Mouse (Mus musculus): ENCODE results near the gene Pou2f1. TPM values are rescaled to one million over a fixed set of nuclear protein-coding genes. Genes with fewer than 3 reads are reported as not detected.

The Pou2f1 gene
- polyA plus RNA-seq, 1 experiment from 2014 or later, result 4.9 TPM

DNA sequence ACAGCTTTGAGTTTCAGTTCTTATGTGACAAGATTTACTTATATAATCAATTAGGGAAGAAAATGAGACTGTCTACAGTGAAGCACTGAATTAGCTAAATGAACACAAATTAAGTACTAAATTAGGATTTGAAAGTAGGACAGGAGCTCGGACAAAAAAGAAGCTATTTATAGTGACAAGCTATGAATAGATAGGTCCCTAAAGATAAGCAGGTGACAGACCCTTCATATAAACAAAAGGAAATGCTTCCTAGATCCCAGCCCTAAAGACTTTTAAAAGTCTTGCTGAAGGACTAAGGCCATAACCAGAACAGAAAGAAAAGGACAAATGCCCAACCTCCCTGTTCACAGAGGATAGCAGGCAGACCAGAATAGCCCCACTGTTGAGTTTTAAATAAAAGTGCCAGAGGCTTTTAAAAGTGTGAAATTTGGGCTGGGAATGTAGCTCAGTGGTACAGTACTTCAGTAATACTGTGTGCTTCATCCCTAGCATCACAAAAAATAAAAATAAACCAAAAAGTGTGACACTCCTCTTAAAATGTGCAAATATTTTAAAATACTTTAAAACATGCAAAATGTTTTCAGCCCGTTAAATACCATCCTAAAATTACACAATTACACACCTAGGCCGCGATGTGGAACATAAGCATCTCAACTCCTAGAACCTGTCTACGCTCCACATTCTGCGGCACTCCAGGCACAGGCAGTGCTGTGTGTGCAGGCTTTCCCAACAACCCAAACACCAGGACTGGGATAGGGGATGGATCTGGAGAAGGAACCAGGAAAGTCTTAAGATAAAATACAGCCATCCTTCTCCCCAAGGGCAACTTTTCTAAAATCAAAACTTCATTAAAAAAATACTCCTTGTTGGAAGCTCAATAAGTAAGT is 9.0 kb downstream of the Pou2f1 start:
- Histone ChIP-seq H3K4me2 (replicated peaks; ENCODE audit: low read depth) (no peak overlapping the region), H3K27ac (replicated peaks) (no peak overlapping the region), H3K9me3 (ENCODE audit: control insufficient read depth, low read length) (no peaks in the 10 kb centered on the region), H3K4me3 (ENCODE audit: low read depth, low read length) (no peak overlapping the region), H3K27me3 (ENCODE audit: control insufficient read depth, insufficient read depth, low read length) (no peaks in the 10 kb centered on the region), H3K36me3 (ENCODE audit: control insufficient read depth, insufficient read depth, low read length) (no peaks in the 10 kb centered on the region), H3K4me1 (replicated peaks; ENCODE audit: control insufficient read depth, insufficient read depth) (no peaks in the 10 kb centered on the region), H3K9ac (ENCODE audit: low read length) (no peak overlapping the region)
- TF ChIP-seq CTCF (IDR thresholded peaks at IDR 0.05; ENCODE audit: low read depth) (no peak), EP300 (optimal IDR thresholded peaks at IDR 0.05) (no peak)
- no peak for DNase-seq (ENCODE audit: low spot score)
- ATAC-seq (ENCODE audit: low FRiP score, low TSS enrichment), result no peak
- WGBS, result 78% methylated on average over 6 of the region's 6 CpGs

DNA sequence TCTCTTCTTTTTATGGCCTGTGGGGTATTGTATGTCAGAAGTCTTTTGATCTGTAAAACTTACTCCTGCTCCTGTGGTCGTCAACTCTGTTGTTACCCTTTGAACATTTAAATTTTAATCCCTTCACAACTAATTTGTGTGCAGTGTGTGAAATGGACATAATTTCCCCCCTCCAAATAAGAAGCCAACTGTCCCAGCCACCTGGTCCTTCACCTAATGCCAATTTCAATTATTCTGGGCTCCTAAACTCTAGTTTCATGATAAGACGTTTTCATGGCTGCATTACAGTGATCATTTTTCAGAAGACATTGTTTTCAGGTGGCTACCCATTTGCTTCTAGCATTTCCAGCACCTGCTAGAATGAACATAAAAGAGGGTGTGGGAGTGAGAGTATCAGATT is 13.9 kb downstream of the Pou2f1 start:
- Histone ChIP-seq H3K27me3 (ENCODE audit: control insufficient read depth, insufficient read depth, low read length) (no peaks in the 10 kb centered on the region), H3K4me3 (ENCODE audit: low read depth, low read length) (no peak overlapping the region), H3K27ac (replicated peaks) (no peak overlapping the region), H3K4me2 (replicated peaks; ENCODE audit: low read depth) (no peak overlapping the region), H3K4me1 (replicated peaks; ENCODE audit: control insufficient read depth, insufficient read depth) (no peaks in the 10 kb centered on the region; the same call in 1 of the 2 replicates), H3K9ac (ENCODE audit: low read length) (no peak overlapping the region), H3K9me3 (ENCODE audit: control insufficient read depth, low read length) (no peaks in the 10 kb centered on the region), H3K36me3 (ENCODE audit: control insufficient read depth, insufficient read depth, low read length) (no peaks in the 10 kb centered on the region)
- DNase-seq (ENCODE audit: low spot score) (no peak), ATAC-seq (ENCODE audit: low FRiP score, low TSS enrichment) (no peak)
- no peak for TF ChIP-seq EP300 (optimal IDR thresholded peaks at IDR 0.05)
- no peak for TF ChIP-seq CTCF (IDR thresholded peaks at IDR 0.05; ENCODE audit: low read depth)
- WGBS, result 67% methylated on average over 2 of the region's 2 CpGs

DNA sequence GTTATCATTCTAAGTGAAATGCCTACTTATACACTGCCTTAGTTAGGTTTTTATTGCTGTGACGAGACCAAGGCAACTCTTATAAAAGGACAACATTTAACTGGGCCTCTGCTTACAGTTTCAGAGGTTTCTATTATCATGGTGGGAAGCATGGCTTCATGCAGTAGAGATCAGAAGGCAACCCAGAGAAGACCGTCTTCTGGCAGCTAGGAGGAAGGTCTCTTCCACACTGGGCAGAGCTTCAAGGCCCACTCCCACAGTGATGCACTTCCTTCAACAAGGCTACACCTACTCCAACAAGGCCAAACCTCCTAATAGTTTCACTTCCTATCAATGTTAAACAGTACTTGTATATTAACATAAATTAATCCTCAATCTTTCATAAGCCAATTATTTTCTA is 14.4 kb downstream of the Pou2f1 start:
- ATAC-seq (ENCODE audit: low FRiP score, low TSS enrichment) (no peak), DNase-seq (ENCODE audit: low spot score) (no peak)
- Histone ChIP-seq H3K9ac (ENCODE audit: low read length) (no peak overlapping the region), H3K27me3 (ENCODE audit: control insufficient read depth, insufficient read depth, low read length) (no peaks in the 10 kb centered on the region), H3K27ac (replicated peaks) (no peak overlapping the region), H3K9me3 (ENCODE audit: control insufficient read depth, low read length) (no peaks in the 10 kb centered on the region), H3K4me1 (replicated peaks; ENCODE audit: control insufficient read depth, insufficient read depth) (no peaks in the 10 kb centered on the region; the same call in 1 of the 2 replicates), H3K4me3 (ENCODE audit: low read depth, low read length) (no peak overlapping the region), H3K4me2 (replicated peaks; ENCODE audit: low read depth) (no peak overlapping the region), H3K36me3 (ENCODE audit: control insufficient read depth, insufficient read depth, low read length) (no peaks in the 10 kb centered on the region)
- WGBS, result 94% methylated on average over 2 of the region's 2 CpGs
- TF ChIP-seq EP300 (optimal IDR thresholded peaks at IDR 0.05), result no peak
- no peak for TF ChIP-seq CTCF (IDR thresholded peaks at IDR 0.05; ENCODE audit: low read depth)

DNA sequence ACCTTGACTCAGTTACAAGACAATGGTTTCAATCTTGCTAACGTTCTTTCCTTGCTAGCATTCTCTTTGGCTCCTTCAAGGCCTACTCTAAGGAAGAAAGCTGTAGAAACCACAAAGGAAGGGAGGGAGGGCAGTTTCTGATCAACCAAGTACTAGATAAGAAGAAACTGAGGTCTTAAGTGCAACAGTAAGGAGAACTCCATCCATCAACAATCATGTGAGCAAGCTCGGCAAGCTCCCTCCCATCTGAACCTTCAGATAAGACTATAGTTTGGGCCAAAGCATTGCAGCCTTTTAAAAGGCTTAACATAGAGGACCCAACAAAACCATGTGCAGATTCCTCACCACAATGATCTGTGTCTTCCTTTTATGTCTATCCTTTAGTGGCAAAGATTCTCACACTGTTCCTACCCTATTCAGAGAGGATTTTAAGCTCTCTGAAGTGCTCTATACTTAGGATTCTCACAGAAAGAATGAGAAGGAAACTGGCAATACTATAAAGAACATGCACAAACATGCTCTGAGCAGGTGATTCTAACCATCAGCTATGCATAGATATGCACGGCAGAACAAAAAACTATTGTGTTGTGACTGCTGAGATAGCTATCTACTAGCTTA is 16.6 kb downstream of the Pou2f1 start:
- ATAC-seq (ENCODE audit: low FRiP score, low TSS enrichment), result no peak
- no peaks in the 10 kb centered on the region for H3K9me3 ChIP-seq (ENCODE audit: control insufficient read depth, low read length)
- H3K9ac ChIP-seq (ENCODE audit: low read length), result no peak overlapping the region
- no peak overlapping the region for H3K4me3 ChIP-seq (ENCODE audit: low read depth, low read length)
- TF ChIP-seq EP300 (optimal IDR thresholded peaks at IDR 0.05), result no peak
- TF ChIP-seq CTCF (IDR thresholded peaks at IDR 0.05; ENCODE audit: low read depth), result no peak
- H3K27me3 ChIP-seq (ENCODE audit: control insufficient read depth, insufficient read depth, low read length), result no peaks in the 10 kb centered on the region
- 48% methylated on average over 3 of the region's 3 CpGs for WGBS
- no peak for DNase-seq (ENCODE audit: low spot score)
- H3K36me3 ChIP-seq (ENCODE audit: control insufficient read depth, insufficient read depth, low read length), result no peaks in the 10 kb centered on the region
- no peak overlapping the region for H3K4me2 ChIP-seq (replicated peaks; ENCODE audit: low read depth)
- no peak overlapping the region for H3K27ac ChIP-seq (replicated peaks)
- H3K4me1 ChIP-seq (replicated peaks; ENCODE audit: control insufficient read depth, insufficient read depth), result no peaks in the 10 kb centered on the region; the same call in 1 of the 2 replicates

DNA sequence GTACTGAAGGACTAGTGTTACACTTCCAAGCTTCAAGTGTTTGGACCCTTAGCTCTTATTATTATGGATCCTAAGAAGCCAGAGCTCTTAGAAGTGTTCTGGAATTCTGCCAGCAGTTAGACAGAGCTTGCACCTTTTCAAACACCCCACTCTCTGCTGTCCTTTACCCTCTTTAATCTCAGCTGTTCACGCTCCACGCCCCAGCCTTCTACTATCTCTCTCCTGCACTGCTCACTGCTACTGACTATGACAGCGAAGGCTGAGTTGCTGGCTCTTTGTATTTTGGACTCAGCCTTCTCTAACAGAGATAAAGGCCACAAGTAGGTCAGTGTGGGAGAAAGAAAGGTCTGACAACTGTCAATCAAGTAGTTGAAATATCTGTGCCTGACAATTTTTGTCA is 17.3 kb downstream of the Pou2f1 start:
- no peaks in the 10 kb centered on the region; the same call in 1 of the 2 replicates for H3K4me1 ChIP-seq (replicated peaks; ENCODE audit: control insufficient read depth, insufficient read depth)
- WGBS, result 70% methylated on average over 3 of the region's 3 CpGs
- H3K4me2 ChIP-seq (replicated peaks; ENCODE audit: low read depth), result no peak overlapping the region
- no peaks in the 10 kb centered on the region for H3K36me3 ChIP-seq (ENCODE audit: control insufficient read depth, insufficient read depth, low read length)
- ATAC-seq (ENCODE audit: low FRiP score, low TSS enrichment) (no peak), DNase-seq (ENCODE audit: low spot score) (no peak)
- no peaks in the 10 kb centered on the region for H3K27me3 ChIP-seq (ENCODE audit: control insufficient read depth, insufficient read depth, low read length)
- TF ChIP-seq EP300 (optimal IDR thresholded peaks at IDR 0.05) (no peak), CTCF (IDR thresholded peaks at IDR 0.05; ENCODE audit: low read depth) (no peak)
- H3K9ac ChIP-seq (ENCODE audit: low read length), result no peak overlapping the region
- no peaks in the 10 kb centered on the region for H3K9me3 ChIP-seq (ENCODE audit: control insufficient read depth, low read length)
- H3K4me3 ChIP-seq (ENCODE audit: low read depth, low read length), result no peak overlapping the region
- no peak overlapping the region for H3K27ac ChIP-seq (replicated peaks)
